Mouse (Mus musculus) lung, embryonic 14.5 days (tissue): ENCODE measurements around the gene Nlgn2. TPM values are rescaled to one million over a fixed set of nuclear protein-coding genes. Genes with fewer than 3 reads are reported as not detected.

Experiments used
- ATAC-seq: fragments of 200-750 bp; cut with Nextera tagmentation; 2 replicates; pipeline ENCODE4 v1.8.0; 2017; ENCODE audit warnings: mild to moderate bottlenecking, moderate TSS enrichment, moderate library complexity; ENCODE audit not compliant: insufficient read depth
- DNase-seq: peaks from one replicate; pipeline ENCODE4 v3.0.0-alpha.2; 2015
- H3K27ac ChIP-seq: fragments of 300-500 bp; sonication (generic); 2 replicates; pipeline ENCODE4 v1.5.1; 2014; ENCODE audit warnings: low read depth, mild to moderate bottlenecking, moderate library complexity
- H3K27me3 ChIP-seq: fragments of 300-500 bp; sonication (generic); 2 replicates; pipeline ENCODE4 v1.6.1; 2014; ENCODE audit warnings: low read length, control low read depth; ENCODE audit not compliant: insufficient read depth
- H3K36me3 ChIP-seq: fragments of 300-500 bp; sonication (generic); 2 replicates; pipeline ENCODE4 v1.6.1; 2014; ENCODE audit warnings: control low read depth; ENCODE audit not compliant: insufficient read depth
- H3K4me1 ChIP-seq: fragments of 300-500 bp; sonication (generic); 2 replicates; pipeline ENCODE4 v1.6.1; 2014; ENCODE audit warnings: antibody characterized with exemption, control low read depth; ENCODE audit not compliant: insufficient read depth
- H3K4me2 ChIP-seq: fragments of 300-500 bp; sonication (generic); 2 replicates; pipeline ENCODE4 v1.6.1; 2014; ENCODE audit warnings: mild to moderate bottlenecking
- H3K4me3 ChIP-seq: fragments of 300-500 bp; sonication (generic); 2 replicates; pipeline ENCODE4 v1.5.1; 2014; ENCODE audit warnings: low read depth, low read length
- H3K9ac ChIP-seq: fragments of 300-500 bp; sonication (generic); 2 replicates; pipeline ENCODE4 v1.6.1; 2014
- H3K9me3 ChIP-seq: fragments of 300-500 bp; sonication (generic); 2 replicates; pipeline ENCODE4 v1.6.1; 2016; ENCODE audit warnings: low read depth, low read length, control low read depth
- CTCF ChIP-seq: IDR thresholded peaks from 2 replicates; pipeline ENCODE4 v1.5.1; 2016; ENCODE audit warnings: antibody characterized with exemption, low read depth
- WGBS: fragments of 180-500 bp; shearing (Covaris S2); extraction: QIAGEN DNeasy Blood & Tissue Kit; methylation state at CpG from one replicate; pipeline ENCODE4 v1.1.7; 2014; 5-methylcytosine and 5-hydroxymethylcytosine counted together
- polyA plus RNA-seq: library from polyadenylated mRNA; unstranded; fragments of >200 nt; fragmentation: Nextera tagmentation; extraction: Ambion mirVana; gene quantifications from 2 replicates; pipeline ENCODE4 v1.2.1, GENCODE M21; 2014

Gene Nlgn2
- polyA plus RNA-seq, 1 experiment from 2014 or later, result 7.8 TPM

DNA sequence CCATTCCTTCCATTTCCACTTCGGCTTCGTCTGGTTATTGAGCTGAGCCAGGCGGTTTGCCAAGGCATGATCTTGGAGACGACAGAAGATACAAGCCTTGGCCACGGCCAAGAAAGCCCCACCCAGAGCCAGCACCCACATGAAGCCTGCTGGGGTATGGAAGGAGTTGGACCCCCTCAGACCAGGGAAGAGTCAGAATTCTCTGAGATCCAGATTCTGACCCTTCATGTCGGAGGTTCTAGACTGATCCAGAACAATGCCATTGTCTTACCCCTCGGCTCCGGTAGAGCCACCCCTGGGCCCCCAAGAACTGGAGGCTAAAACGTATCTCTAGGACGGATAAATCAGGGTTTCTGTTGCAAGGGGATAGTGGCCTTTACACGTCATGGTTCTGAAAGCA is 40.3 kb upstream of the Nlgn2 start, which contains the start of gene Tmem95:
Tmem95 (minus strand) TSS at position 141 of the 400 bp plus-strand sequence.
- peak within 1 kb of the TSS; percentile 51; the same call in 1 of the 2 replicates for H3K4me3 ChIP-seq
- peak within 1 kb of the TSS; percentile 38 for H3K9ac ChIP-seq
- DNase-seq (no peak), ATAC-seq (no peak)
- 83% methylated on average over 11 of the region's 11 CpGs for WGBS
- no peaks in the 10 kb centered on the region for H3K36me3 ChIP-seq
- H3K9me3 ChIP-seq, result no peaks in the 10 kb centered on the region
- no peaks in the 10 kb centered on the region for H3K27me3 ChIP-seq
- peak within 1 kb of the TSS; percentile 84 for H3K4me2 ChIP-seq
- H3K4me1 ChIP-seq, result peaks cover 25% of the 10 kb centered on the region
- peak within 1 kb of the TSS; percentile 70; the same call in 1 of the 2 replicates for H3K27ac ChIP-seq
- TF ChIP-seq CTCF, result no peak

DNA sequence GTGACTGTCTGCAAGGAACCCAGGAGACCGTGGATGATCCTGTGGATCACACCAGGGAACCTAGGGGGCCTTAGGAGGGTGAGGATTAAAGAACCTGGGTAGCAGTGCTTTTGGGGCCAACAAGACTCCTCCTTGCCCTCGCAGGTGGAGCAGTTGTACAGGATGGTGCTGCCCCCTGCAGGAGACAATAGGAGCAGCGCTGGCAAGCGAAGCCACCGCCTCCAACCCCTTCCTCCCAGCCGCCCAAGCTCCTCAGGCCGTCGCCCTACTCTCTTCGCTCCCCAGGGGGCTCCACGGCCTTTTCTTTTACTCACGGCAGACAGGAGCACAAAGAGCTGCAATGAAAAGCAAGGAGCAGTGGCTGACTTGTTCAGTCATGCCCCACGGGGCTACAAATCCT is 39.3 kb upstream of the Nlgn2 start:
- Histone ChIP-seq H3K27me3 (no peaks in the 10 kb centered on the region), H3K27ac (peak overlapping the region; percentile 70; the same call in 1 of the 2 replicates), H3K9ac (peak overlapping the region; percentile 35), H3K4me2 (peak overlapping the region; percentile 44), H3K9me3 (no peaks in the 10 kb centered on the region), H3K4me3 (no peak overlapping the region), H3K36me3 (no peaks in the 10 kb centered on the region), H3K4me1 (peaks cover 20% of the 10 kb centered on the region)
- peak; percentile 56 for ATAC-seq
- DNase-seq, result peak; percentile 92
- TF ChIP-seq CTCF, result peak; percentile 90
- 4% methylated on average over 12 of the region's 12 CpGs for WGBS

DNA sequence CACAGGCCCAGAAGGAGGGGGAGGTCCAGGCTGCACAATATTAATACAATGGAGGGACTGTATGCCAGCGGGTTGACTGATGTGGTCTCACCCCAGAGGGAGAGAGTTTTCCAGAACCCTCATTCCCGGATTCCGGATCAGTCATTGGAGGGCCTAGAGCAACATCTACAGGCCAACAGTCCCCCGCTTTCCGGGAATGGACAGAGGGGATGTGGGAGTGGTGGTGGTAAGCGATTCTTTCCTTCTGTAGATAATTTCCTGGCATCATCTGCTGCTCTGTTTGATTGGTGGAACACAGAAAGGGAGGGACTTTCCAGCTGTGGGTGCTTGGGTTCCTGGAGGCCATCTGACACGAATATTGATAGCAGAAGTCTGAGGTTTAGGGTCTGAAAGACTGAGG is 38.6 kb upstream of the Nlgn2 start:
- TF ChIP-seq CTCF, result no peak; the same call in 1 of the 2 replicates
- H3K4me2 ChIP-seq, result no peak overlapping the region; the same call in 1 of the 2 replicates
- no peak overlapping the region for H3K9ac ChIP-seq
- peaks cover 16% of the 10 kb centered on the region for H3K4me1 ChIP-seq
- WGBS, result 20% methylated on average over 7 of the region's 7 CpGs
- no peaks in the 10 kb centered on the region for H3K36me3 ChIP-seq
- H3K27me3 ChIP-seq, result no peaks in the 10 kb centered on the region
- DNase-seq (peak; percentile 71), ATAC-seq (peak; percentile 16; the same call in 1 of the 2 replicates)
- peak overlapping the region; percentile 70 for H3K27ac ChIP-seq
- H3K4me3 ChIP-seq, result no peak overlapping the region
- H3K9me3 ChIP-seq, result no peaks in the 10 kb centered on the region

DNA sequence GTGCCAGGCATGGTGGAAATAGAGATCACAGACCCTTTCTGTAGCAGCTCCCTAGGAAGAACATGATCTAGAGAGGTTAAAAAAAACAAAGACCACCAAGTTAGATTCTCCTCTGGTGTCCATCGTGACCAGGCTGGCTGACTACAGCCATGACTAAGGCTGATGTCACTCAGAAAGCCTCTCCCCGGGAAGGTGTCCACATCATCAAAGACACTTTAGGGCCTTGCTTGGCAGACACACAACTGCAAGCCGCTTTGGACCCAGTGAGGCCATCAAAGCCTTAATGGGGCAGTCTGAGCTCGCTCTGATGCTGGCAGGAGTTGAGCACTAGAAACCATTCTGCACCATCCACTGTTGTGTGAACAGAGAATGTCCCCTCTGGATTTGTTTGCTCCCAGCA is 34.9 kb upstream of the Nlgn2 start:
- H3K4me1 ChIP-seq, result peaks cover 6% of the 10 kb centered on the region; the same call in 1 of the 2 replicates
- 75% methylated on average over 4 of the region's 4 CpGs for WGBS
- no peak overlapping the region for H3K4me2 ChIP-seq
- ATAC-seq, result no peak
- no peak overlapping the region for H3K27ac ChIP-seq
- no peaks in the 10 kb centered on the region for H3K9me3 ChIP-seq
- no peaks in the 10 kb centered on the region for H3K27me3 ChIP-seq
- DNase-seq, result no peak
- TF ChIP-seq CTCF, result no peak
- H3K9ac ChIP-seq, result no peak overlapping the region
- H3K4me3 ChIP-seq, result no peak overlapping the region
- H3K36me3 ChIP-seq, result no peaks in the 10 kb centered on the region

DNA sequence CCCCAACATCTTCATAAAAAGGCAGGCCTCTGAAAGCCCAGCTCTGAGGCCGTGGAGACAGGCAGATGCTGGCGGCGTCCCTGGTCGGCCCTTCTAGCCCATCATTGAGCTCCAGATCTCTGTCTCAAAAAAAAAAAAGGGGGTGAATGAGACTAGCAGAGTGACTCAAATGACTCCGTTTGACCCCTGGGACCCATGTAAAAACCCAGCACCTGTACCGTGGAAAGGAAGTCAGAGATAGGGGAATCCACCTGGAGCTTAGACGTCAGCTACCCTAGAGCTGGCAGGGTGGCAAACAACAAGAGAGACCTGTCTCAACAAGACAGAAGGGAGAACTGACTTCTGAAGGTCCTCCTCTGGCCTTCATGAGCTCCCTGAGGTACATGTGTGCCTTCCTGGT is 34.2 kb upstream of the Nlgn2 start:
- Histone ChIP-seq H3K27me3 (no peaks in the 10 kb centered on the region), H3K36me3 (no peaks in the 10 kb centered on the region), H3K9ac (no peak overlapping the region), H3K4me2 (no peak overlapping the region), H3K4me1 (peaks cover 6% of the 10 kb centered on the region; the same call in 1 of the 2 replicates), H3K9me3 (no peaks in the 10 kb centered on the region), H3K4me3 (no peak overlapping the region), H3K27ac (no peak overlapping the region)
- DNase-seq (no peak), ATAC-seq (no peak)
- WGBS, result 83% methylated on average over 7 of the region's 7 CpGs
- TF ChIP-seq CTCF, result no peak

DNA sequence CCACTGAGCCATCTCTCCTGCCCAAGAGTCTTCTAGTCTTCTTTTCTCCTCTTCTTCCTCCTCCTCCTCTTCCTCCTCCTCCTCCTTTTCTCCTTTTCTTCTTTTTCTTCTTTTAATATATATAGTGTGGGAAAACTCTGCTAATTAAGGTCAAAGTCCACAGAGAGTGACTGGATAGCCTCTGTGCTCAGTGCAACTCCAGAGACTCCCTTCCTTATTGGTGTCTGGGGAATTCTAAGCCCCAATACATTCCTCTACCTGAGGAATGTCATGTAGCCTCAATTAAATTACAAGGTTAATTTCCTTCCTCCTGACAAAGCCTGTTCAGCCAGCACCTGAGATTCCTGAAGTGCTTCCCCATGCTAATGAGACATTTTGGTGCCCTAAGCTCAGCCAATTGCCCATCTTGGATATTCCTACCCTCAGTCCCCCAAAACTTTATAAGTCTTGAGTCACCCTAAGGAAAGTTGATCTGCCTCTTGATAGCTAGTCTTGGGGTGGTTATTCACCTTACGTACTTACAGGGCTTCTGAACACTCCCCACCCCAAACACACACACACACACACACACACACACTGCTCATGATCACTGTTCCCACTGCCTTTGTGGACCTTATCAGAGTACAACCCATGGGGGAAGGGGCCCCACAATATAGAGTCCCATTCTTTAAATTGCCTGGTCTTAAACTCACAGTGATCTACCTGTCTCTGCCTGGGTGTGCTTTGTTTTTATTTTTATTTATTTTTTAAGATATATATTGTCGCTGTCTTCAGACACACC is 32.9 kb upstream of the Nlgn2 start:
- DNase-seq (no peak), ATAC-seq (no peak)
- no peaks in the 10 kb centered on the region for H3K4me1 ChIP-seq
- H3K9me3 ChIP-seq, result no peaks in the 10 kb centered on the region
- no peaks in the 10 kb centered on the region for H3K36me3 ChIP-seq
- no peak overlapping the region for H3K4me2 ChIP-seq
- 82% methylated on average over 2 of the region's 2 CpGs for WGBS
- no peak overlapping the region for H3K4me3 ChIP-seq
- H3K9ac ChIP-seq, result no peak overlapping the region
- no peaks in the 10 kb centered on the region for H3K27me3 ChIP-seq
- no peak for TF ChIP-seq CTCF
- H3K27ac ChIP-seq, result no peak overlapping the region

DNA sequence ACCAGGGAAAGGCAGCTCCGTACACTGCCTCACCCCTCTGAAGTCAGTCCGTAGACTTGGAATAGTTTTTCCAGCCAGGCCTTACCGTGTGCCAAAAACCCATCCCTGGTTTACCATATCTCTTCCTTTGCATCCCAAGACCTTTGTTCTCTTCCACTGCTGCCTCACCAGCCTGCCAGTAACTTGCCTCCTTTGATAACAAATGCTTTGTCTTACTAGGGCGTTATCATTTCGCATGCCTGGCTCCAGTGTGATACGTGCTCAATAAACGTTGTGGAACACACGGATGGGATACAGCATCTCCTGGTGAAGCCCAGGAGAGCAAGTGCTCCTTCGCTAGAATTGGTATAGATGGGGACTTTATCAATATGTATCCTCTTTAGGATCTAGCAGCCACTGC is 29.8 kb upstream of the Nlgn2 start:
- TF ChIP-seq CTCF, result no peak
- ATAC-seq, result no peak
- Histone ChIP-seq H3K4me1 (no peaks in the 10 kb centered on the region), H3K9me3 (no peaks in the 10 kb centered on the region), H3K27me3 (no peaks in the 10 kb centered on the region), H3K9ac (no peak overlapping the region), H3K4me3 (no peak overlapping the region), H3K27ac (no peak overlapping the region), H3K4me2 (no peak overlapping the region), H3K36me3 (no peaks in the 10 kb centered on the region)
- WGBS, result 56% methylated on average over 9 of the region's 9 CpGs
- no peak for DNase-seq
